ENCODE assay signal across 8 mouse cellular contexts in the genomic region with DNA sequence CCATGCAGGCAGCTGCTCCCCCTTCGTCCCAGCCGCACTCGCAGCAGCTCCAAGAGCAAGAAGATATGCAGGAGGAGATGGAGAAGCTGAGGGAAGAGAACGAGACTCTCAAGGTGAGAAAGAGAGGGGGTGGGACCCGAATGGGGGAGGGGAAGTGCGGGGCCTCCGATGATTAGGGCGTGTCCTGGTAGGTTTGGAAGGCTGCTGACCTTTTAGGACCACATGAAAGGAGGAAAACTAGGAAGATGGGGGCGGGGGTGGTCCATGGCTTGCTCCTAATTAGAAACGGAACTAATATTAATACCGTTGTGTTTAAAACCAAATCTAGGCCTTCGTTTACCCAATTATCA. TPM values are rescaled to one million over a fixed set of nuclear protein-coding genes. Genes with fewer than 3 reads are reported as not detected.
DNase-seq lines count a peak whose midpoint lies in the region; ATAC-seq and TF ChIP-seq lines count a peak whose summit lies in the region.

No protein-coding gene starts in this region.

- under 1% methylated on average over 12 of the region's 12 CpGs for WGBS in heart, embryonic 12.5 days
- under 1% methylated on average over 12 of the region's 12 CpGs for WGBS in forebrain, postnatal 0 days
- under 1% methylated on average over 12 of the region's 12 CpGs for WGBS in midbrain, embryonic 10.5 days

- H3K4me2 ChIP-seq in heart, embryonic 12.5 days = peak overlapping the region; percentile 97
- peak overlapping the region; percentile 79 for H3K4me2 ChIP-seq in forebrain, postnatal 0 days (ENCODE audit: low read depth)

- peaks cover 60% of the 10 kb centered on the region for H3K27me3 ChIP-seq in heart, embryonic 12.5 days (replicated peaks)
- no peaks in the 10 kb centered on the region for H3K27me3 ChIP-seq in forebrain, postnatal 0 days (ENCODE audit: insufficient read depth, low read length)
- peaks cover 15% of the 10 kb centered on the region for H3K27me3 ChIP-seq in midbrain, embryonic 10.5 days (ENCODE audit: low read depth, poor library complexity, severe bottlenecking)

- no peak for ATAC-seq in heart, embryonic 12.5 days (ENCODE audit: insufficient number of reproducible peaks, low FRiP score)
- ATAC-seq in forebrain, postnatal 0 days = no peak

- H3K4me1 ChIP-seq in heart, embryonic 12.5 days (replicated peaks) = peaks cover 24% of the 10 kb centered on the region
- peaks cover 0 to 3% of the 10 kb centered on the region in 2 experiments; a peak in 2 of 4 replicates for H3K4me1 ChIP-seq in ES-E14 (ENCODE audit: control insufficient read depth in 2 of 2, insufficient read depth in 2 of 2, low read length in 2 of 2, poor library complexity in 1 of 2)
- peaks cover 11% of the 10 kb centered on the region; the same call in 1 of the 2 replicates for H3K4me1 ChIP-seq in forebrain, postnatal 0 days (ENCODE audit: insufficient read depth)
- peaks cover 40% of the 10 kb centered on the region for H3K4me1 ChIP-seq in midbrain, embryonic 10.5 days

- peak overlapping the region; percentile 62 for H3K4me3 ChIP-seq in heart, embryonic 12.5 days
- peak overlapping the region; percentile 71 to 94 for H3K4me3 ChIP-seq in ES-E14 (ENCODE audit: insufficient read depth in 1 of 2, low read depth in 1 of 2, low read length in 2 of 2, poor library complexity in 1 of 2, severe bottlenecking in 1 of 2)
- H3K4me3 ChIP-seq in forebrain, postnatal 0 days (ENCODE audit: low read depth, low read length) = peak overlapping the region; percentile 83
- H3K4me3 ChIP-seq in midbrain, embryonic 10.5 days = peak overlapping the region; percentile 79

- H3K27ac ChIP-seq in heart, embryonic 12.5 days (ENCODE audit: poor library complexity, severe bottlenecking) = no peak overlapping the region
- no peak overlapping the region for H3K27ac ChIP-seq in ES-E14 (ENCODE audit: insufficient read depth, low read depth, low read length, poor library complexity, severe bottlenecking)
- H3K27ac ChIP-seq in forebrain, postnatal 0 days (ENCODE audit: low read depth, low read length) = peak overlapping the region; percentile 97
- peak overlapping the region; percentile 88 for H3K27ac ChIP-seq in midbrain, embryonic 10.5 days (replicated peaks)

- no peaks in the 10 kb centered on the region for H3K9me3 ChIP-seq in heart, embryonic 12.5 days (replicated peaks)
- H3K9me3 ChIP-seq in ES-E14 (ENCODE audit: control insufficient read depth, insufficient read depth, low read depth, low read length) = no peaks in the 10 kb centered on the region
- no peaks in the 10 kb centered on the region for H3K9me3 ChIP-seq in forebrain, postnatal 0 days (ENCODE audit: low read length)
- H3K9me3 ChIP-seq in midbrain, embryonic 10.5 days (replicated peaks) = no peaks in the 10 kb centered on the region

- in situ Hi-C loops in ES-E14 (cut with MboI; ENCODE audit: low sequenced_read_pairs in 2 of 2, unreplicated experiment in 2 of 2) = no loop called here

- no peak for DNase-seq in heart, postnatal 10 days
- no peak for DNase-seq in ES-E14 (ENCODE audit: low read depth, low spot score)
- no peak for DNase-seq in forebrain, postnatal 0 days
- DNase-seq in midbrain, embryonic 10.5 days (ENCODE audit: low spot score) = no peak
- no peak for DNase-seq in adrenal gland, adult 8-10 months
- no peak for DNase-seq in urinary bladder, postnatal 4 days (ENCODE audit: low spot score in 2 of 2)
- DNase-seq in kidney, adult 8-10 months = no peak

- TF ChIP-seq CTCF in forebrain, postnatal 0 days (IDR thresholded peaks at IDR 0.05; ENCODE audit: low read depth) = no peak

- intact Hi-C loops in heart, postnatal 10 days (cut with DNase I) = no loop called here

- no peaks in the 10 kb centered on the region for H3K36me3 ChIP-seq in heart, embryonic 12.5 days
- H3K36me3 ChIP-seq in ES-E14 (ENCODE audit: control insufficient read depth, insufficient read depth, low read length, poor library complexity, severe bottlenecking) = no peaks in the 10 kb centered on the region
- H3K36me3 ChIP-seq in forebrain, postnatal 0 days (ENCODE audit: insufficient read depth) = peaks cover 6% of the 10 kb centered on the region; the same call in 1 of the 2 replicates
- H3K36me3 ChIP-seq in midbrain, embryonic 10.5 days = peaks cover 39% of the 10 kb centered on the region

- no peak overlapping the region for H3K9ac ChIP-seq in heart, embryonic 12.5 days
- H3K9ac ChIP-seq in ES-E14 (ENCODE audit: insufficient read depth, low read depth, low read length, poor library complexity, severe bottlenecking) = peak overlapping the region; percentile 33
- H3K9ac ChIP-seq in forebrain, postnatal 0 days = peak overlapping the region; percentile 87

TF ChIP-seq in ES-E14, 5 proteins besides CTCF, POLR2A, EP300 and RAD21:
- TF ChIP-seq ZNF384 (IDR thresholded peaks at IDR 0.05; ENCODE audit: low read depth, low read length) (no peak), HCFC1 (IDR thresholded peaks at IDR 0.05; ENCODE audit: borderline replicate concordance, insufficient read depth, low read length) (no peak), ZC3H11A (IDR thresholded peaks at IDR 0.05; ENCODE audit: borderline replicate concordance, low read depth, low read length) (no peak), CHD2 (IDR thresholded peaks at IDR 0.05; ENCODE audit: low read depth, low read length) (no peak)

RNA-seq across cellular contexts. Expression of a gene that starts 4.0 kb away (rescaled TPM):
- polyA plus RNA-seq in heart, embryonic 12.5 days (2016; fragmentation: Nextera tagmentation; extraction: Ambion mirVana) = 0.38 and 1.3 TPM in 2 replicates
- total RNA-seq in heart, postnatal 10 days (2021) = not detected
- total RNA-seq in ES-E14 (2012; rRNA removed) = 11.6 and 13.3 TPM in 2 replicates
- 176 and 180 TPM in 2 replicates for total RNA-seq in forebrain, postnatal 0 days (2014; rRNA removed)
- polyA plus RNA-seq in forebrain, postnatal 0 days (2015; fragmentation: Nextera tagmentation; extraction: Ambion mirVana) = 73.3 and 129 TPM in 2 replicates
- polyA plus RNA-seq in midbrain, embryonic 10.5 days (2016; fragmentation: Nextera tagmentation; extraction: Ambion mirVana) = 14.5 and 24.2 TPM in 2 replicates
- total RNA-seq in adrenal gland, adult 8-10 months (2022) = 10 to 100 TPM in 3 of 4 experiments, 1 to 10 TPM in 1; 8.3 to 15.9 (median 12.0) TPM

RNA-seq across cellular contexts. Expression of a gene that starts 51.1 kb away (rescaled TPM):
- polyA plus RNA-seq in heart, embryonic 12.5 days (2016; fragmentation: Nextera tagmentation; extraction: Ambion mirVana) = not detected in 2 replicates
- total RNA-seq in heart, postnatal 10 days (2021) = not detected
- 0.40 and 0.74 TPM in 2 replicates for total RNA-seq in ES-E14 (2012; rRNA removed)
- total RNA-seq in forebrain, postnatal 0 days (2014; rRNA removed) = 33.2 and 38.7 TPM in 2 replicates
- polyA plus RNA-seq in forebrain, postnatal 0 days (2015; fragmentation: Nextera tagmentation; extraction: Ambion mirVana) = 11.0 and 17.0 TPM in 2 replicates
- 1.1 and 2.0 TPM in 2 replicates for polyA plus RNA-seq in midbrain, embryonic 10.5 days (2016; fragmentation: Nextera tagmentation; extraction: Ambion mirVana)
- total RNA-seq in adrenal gland, adult 8-10 months (2022) = 1 to 10 TPM in 3 of 4 experiments, not detected in 1; 1.9 to 3.9 (median 2.5) TPM

Comparison
In these comparisons a context has a peak if more than half of its experiments do, and no peak if none do; other contexts are left out.
1. H3K27ac ChIP-seq: peak in forebrain, postnatal 0 days (single experiment) and midbrain, embryonic 10.5 days (single experiment); none in heart, embryonic 12.5 days (single experiment) and ES-E14 (single experiment).
2. RNA of a gene that starts 4.0 kb away (total RNA-seq): 176 to 180 TPM in forebrain, postnatal 0 days; 8.3 to 15.9 TPM in adrenal gland, adult 8-10 months, 11.6 to 13.3 TPM in ES-E14 and not detected in heart, postnatal 10 days; every median in the first group is over 10 times any median in the second.
3. Peak in every context shown above with its lines, with median percentiles within 50 percentile points of each other: H3K4me3 ChIP-seq.